Mouse (Mus musculus): ENCODE results near the gene Erf. TPM values are rescaled to one million over a fixed set of nuclear protein-coding genes. Genes with fewer than 3 reads are reported as not detected.

Erf gene
- polyA plus RNA-seq, 1 experiment from 2014 or later = 10.1 TPM

GRCm38 (mm10) chr7:25288011-25288410 lies 37.5 kb upstream of the Erf start:
- Histone ChIP-seq H3K9me3 (peaks cover 12% of the 10 kb centered on the region; the same call in 1 of the 2 replicates), H3K27ac (no peak overlapping the region), H3K4me1 (peaks cover 40% of the 10 kb centered on the region), H3K36me3 (replicated peaks) (peaks cover 88% of the 10 kb centered on the region), H3K4me3 (no peak overlapping the region), H3K27me3 (ENCODE audit: poor library complexity, severe bottlenecking) (no peaks in the 10 kb centered on the region)
- 95% methylated on average over 12 of the region's 12 CpGs for WGBS
- DNase-seq (ENCODE audit: extremely low spot score, low spot score) = no peak

GRCm38 (mm10) chr7:25286989-25287388 lies 36.4 kb upstream of the Erf start:
- Histone ChIP-seq H3K36me3 (replicated peaks) (peaks cover 78% of the 10 kb centered on the region), H3K9me3 (peaks cover 12% of the 10 kb centered on the region; the same call in 1 of the 2 replicates), H3K4me1 (peaks cover 42% of the 10 kb centered on the region), H3K27ac (no peak overlapping the region), H3K27me3 (ENCODE audit: poor library complexity, severe bottlenecking) (no peaks in the 10 kb centered on the region), H3K4me3 (no peak overlapping the region)
- no peak for DNase-seq (ENCODE audit: extremely low spot score, low spot score)
- 83% methylated on average over 8 of the region's 8 CpGs for WGBS

- DNase-seq (ENCODE audit: extremely low spot score, low spot score) = no peak
- Histone ChIP-seq H3K9me3 (peaks cover 12% of the 10 kb centered on the region; the same call in 1 of the 2 replicates), H3K36me3 (replicated peaks) (peaks cover 65% of the 10 kb centered on the region), H3K27me3 (ENCODE audit: poor library complexity, severe bottlenecking) (no peaks in the 10 kb centered on the region), H3K4me1 (peaks cover 47% of the 10 kb centered on the region), H3K4me3 (peak overlapping the region; percentile 90; the same call in 1 of the 2 replicates), H3K27ac (no peak overlapping the region)
- WGBS = 93% methylated on average over 20 of the region's 20 CpGs
Measured at GRCm38 (mm10) chr7:25285511-25286238, 35.1 kb upstream of the Erf start.

DNA sequence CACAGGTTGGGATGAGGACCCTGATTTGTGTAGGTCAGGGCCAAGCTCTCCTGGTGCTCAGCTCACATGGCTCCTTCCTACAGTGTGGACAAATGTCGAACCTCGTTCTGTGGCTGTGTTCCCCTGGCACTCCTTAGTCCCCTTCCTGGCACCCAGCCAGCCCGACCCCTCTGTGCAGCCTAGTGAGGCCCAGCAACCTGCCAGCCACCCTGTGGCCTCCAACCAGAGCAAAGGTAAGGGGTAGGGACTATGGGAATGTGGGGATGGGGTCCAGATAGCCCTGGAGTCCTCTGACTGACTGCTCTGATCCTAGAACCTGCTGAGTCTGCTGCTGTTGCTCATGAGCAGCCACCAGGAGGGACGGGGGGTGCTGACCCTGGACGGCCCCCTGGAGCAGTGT lies 34.2 kb upstream of the Erf start:
- peaks cover 56% of the 10 kb centered on the region for H3K36me3 ChIP-seq (replicated peaks)

GRCm38 (mm10) chr7:25284171-25284570 lies 33.6 kb upstream of the Erf start:
- peaks cover 3% of the 10 kb centered on the region; the same call in 1 of the 2 replicates for H3K9me3 ChIP-seq
- 86% methylated on average over 2 of the region's 2 CpGs for WGBS
- no peak for DNase-seq (ENCODE audit: extremely low spot score, low spot score)
- H3K4me1 ChIP-seq = peaks cover 60% of the 10 kb centered on the region
- H3K27ac ChIP-seq = peak overlapping the region; percentile 98
- no peaks in the 10 kb centered on the region for H3K27me3 ChIP-seq (ENCODE audit: poor library complexity, severe bottlenecking)
- peak overlapping the region; percentile 90 for H3K4me3 ChIP-seq
- H3K36me3 ChIP-seq (replicated peaks) = peaks cover 50% of the 10 kb centered on the region

More for the DNA sequence above, 34.2 kb upstream of the Erf start:
- Histone ChIP-seq H3K27me3 (ENCODE audit: poor library complexity, severe bottlenecking) (no peaks in the 10 kb centered on the region), H3K4me1 (peaks cover 54% of the 10 kb centered on the region), H3K27ac (peak overlapping the region; percentile 49; the same call in 1 of the 2 replicates), H3K4me3 (peak overlapping the region; percentile 90; the same call in 1 of the 2 replicates), H3K9me3 (peaks cover 9% of the 10 kb centered on the region; the same call in 1 of the 2 replicates)
- WGBS = 96% methylated on average over 5 of the region's 5 CpGs
- no peak for DNase-seq (ENCODE audit: extremely low spot score, low spot score)

- H3K4me1 ChIP-seq = peaks cover 65% of the 10 kb centered on the region
- H3K4me3 ChIP-seq = peak overlapping the region; percentile 90
- no peaks in the 10 kb centered on the region for H3K27me3 ChIP-seq (ENCODE audit: poor library complexity, severe bottlenecking)
- H3K36me3 ChIP-seq (replicated peaks) = peaks cover 44% of the 10 kb centered on the region
- H3K27ac ChIP-seq = peak overlapping the region; percentile 98
- no peaks in the 10 kb centered on the region for H3K9me3 ChIP-seq
- WGBS = 22% methylated on average over 5 of the region's 5 CpGs
- DNase-seq (ENCODE audit: extremely low spot score, low spot score) = no peak
Measured at GRCm38 (mm10) chr7:25283637-25284036, 33.1 kb upstream of the Erf start.

DNA sequence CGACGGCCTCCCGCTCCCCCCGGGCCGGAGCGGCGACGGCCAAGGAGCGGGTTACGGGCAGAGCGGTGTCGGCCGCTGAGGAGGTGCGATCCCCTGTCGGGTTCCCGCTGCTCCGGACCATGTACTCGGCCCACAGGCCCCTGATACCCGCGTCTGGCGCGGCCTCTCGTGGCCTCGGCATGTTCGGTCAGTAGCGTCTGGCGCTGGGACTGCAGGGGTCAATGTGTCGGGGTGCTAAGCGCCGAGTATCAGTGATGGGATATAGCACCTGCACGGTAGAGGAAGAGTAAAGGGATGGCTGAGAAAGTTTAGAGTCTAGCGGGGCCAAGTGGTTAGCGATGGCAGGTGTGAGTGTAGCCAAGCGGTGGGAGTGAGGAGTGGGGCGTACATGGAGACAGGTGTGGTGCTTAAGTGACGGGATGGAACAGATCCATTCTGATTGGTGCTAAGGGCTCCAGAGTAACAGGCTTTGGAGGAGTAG lies 32.2 kb upstream of the Erf start:
- Histone ChIP-seq H3K36me3 (replicated peaks) (peaks cover 36% of the 10 kb centered on the region), H3K4me1 (peaks cover 72% of the 10 kb centered on the region), H3K27me3 (ENCODE audit: poor library complexity, severe bottlenecking) (no peaks in the 10 kb centered on the region), H3K9me3 (no peaks in the 10 kb centered on the region), H3K4me3 (peak overlapping the region; percentile 90), H3K27ac (peak overlapping the region; percentile 98)
- under 1% methylated on average over 36 of the region's 36 CpGs for whole genome bisulfite sequencing
- DNase-seq (ENCODE audit: extremely low spot score, low spot score) = peak; percentile 71

GRCm38 (mm10) chr7:25281734-25282601 lies 31.4 kb upstream of the Erf start:
- peaks cover 28% of the 10 kb centered on the region for H3K36me3 ChIP-seq (replicated peaks)
- peak overlapping the region; percentile 90 for H3K4me3 ChIP-seq
- H3K27ac ChIP-seq = peak overlapping the region; percentile 98
- peak; percentile 96 for DNase-seq (ENCODE audit: extremely low spot score, low spot score)
- no peaks in the 10 kb centered on the region for H3K27me3 ChIP-seq (ENCODE audit: poor library complexity, severe bottlenecking)
- no peaks in the 10 kb centered on the region for H3K9me3 ChIP-seq
- under 1% methylated on average over 80 of the region's 108 CpGs for WGBS
- peaks cover 80% of the 10 kb centered on the region for H3K4me1 ChIP-seq

GRCm38 (mm10) chr7:25281166-25281733 lies 30.7 kb upstream of the Erf start:
- no peak for DNase-seq (ENCODE audit: extremely low spot score, low spot score)
- 27% methylated on average over 12 of the region's 12 CpGs for WGBS
- H3K4me3 ChIP-seq = peak overlapping the region; percentile 90
- H3K4me1 ChIP-seq = peaks cover 85% of the 10 kb centered on the region
- H3K27ac ChIP-seq = peak overlapping the region; percentile 98
- H3K27me3 ChIP-seq (ENCODE audit: poor library complexity, severe bottlenecking) = no peaks in the 10 kb centered on the region
- peaks cover 20% of the 10 kb centered on the region for H3K36me3 ChIP-seq (replicated peaks)
- no peaks in the 10 kb centered on the region for H3K9me3 ChIP-seq

DNA sequence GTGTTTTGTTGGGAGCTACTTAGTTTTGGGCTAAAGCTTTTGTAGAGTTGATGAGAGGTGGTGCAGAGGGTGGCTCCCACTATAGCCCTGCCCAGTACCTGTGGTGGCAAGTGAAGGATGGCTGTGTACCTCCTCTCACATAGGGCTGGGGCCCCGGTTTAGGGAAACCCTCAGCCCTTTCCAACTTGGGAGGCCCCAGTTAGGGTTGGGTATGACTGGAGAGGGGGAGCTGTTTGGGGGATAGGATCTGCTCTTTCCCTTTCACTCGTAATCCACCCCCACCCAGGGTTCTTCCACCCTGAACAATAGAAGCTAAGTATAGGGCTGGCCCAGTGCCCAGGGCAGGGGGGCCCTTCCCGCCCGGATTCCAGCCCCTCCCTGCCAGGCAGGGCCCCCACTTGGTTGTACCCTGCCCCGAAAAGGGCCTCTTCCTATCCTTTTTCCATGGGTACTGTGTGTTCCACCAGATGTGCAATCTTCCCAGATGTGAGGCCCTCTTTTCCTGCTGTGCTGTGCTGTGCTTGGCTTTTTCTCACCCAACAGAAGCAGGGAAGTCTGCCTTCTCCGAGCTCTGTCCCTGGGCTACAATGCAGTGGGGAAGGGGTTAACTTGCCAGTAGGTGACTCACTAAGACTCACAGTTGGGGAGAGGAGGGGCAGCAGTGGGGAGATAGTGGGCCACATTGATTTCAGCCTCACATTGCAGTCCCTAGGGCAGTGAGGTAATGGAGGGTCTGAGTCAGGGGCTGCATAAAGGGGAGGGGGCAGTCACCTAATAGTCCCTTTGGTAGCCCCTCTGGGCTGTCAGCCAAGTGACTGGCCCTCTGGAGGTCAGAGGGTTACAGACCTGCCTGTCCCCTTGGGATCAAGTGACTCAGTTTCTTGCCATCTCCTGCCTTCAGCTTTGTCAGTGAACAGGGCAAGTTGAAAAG lies 29.6 kb upstream of the Erf start:
- Histone ChIP-seq H3K4me1 (peaks cover 89% of the 10 kb centered on the region), H3K36me3 (replicated peaks) (peaks cover 9% of the 10 kb centered on the region), H3K4me3 (peak overlapping the region; percentile 90), H3K27ac (peak overlapping the region; percentile 98), H3K27me3 (ENCODE audit: poor library complexity, severe bottlenecking) (no peaks in the 10 kb centered on the region), H3K9me3 (no peaks in the 10 kb centered on the region)
- peak; percentile 44 for DNase-seq (ENCODE audit: extremely low spot score, low spot score)
- 2% methylated on average over 6 of the region's 6 CpGs for WGBS

DNA sequence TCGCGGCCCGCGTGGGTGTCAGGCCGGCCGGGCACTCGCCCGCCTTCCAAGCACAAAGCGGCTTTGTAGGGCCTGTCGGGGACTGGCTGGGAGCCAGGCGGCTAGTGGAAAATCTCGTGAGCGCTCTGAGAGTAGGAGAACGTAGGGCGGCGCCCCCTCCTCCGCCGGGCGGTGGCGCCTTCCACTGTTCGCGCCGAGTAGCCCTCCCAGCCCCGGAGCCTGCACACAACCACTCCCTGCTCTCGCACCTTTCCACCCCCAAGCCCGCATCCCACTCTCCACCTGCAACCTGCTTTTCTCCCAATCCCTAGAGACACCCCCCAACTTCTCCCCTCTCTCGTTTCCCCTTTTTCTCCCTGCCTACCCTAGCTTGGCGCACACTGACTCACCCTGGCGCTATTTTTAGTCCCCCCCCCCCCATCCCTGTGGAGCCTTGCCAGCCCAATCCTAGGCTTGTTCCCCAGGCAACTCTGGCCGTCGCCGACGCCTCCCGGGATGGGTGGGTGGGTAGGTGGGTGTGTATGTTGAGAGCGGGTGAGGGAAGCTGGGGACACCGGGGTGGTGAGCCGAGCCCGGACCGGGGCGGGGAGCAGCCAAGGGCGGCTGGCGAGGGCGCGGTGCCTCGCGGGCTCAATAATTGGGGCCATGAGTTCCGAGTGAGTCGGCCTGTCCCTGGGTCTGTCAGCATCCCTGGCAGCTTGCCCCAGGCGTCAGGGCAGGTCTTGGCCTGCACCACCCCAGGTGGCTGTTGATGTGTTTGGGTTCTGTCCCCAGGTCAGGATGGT lies 28.7 kb upstream of the Erf start:
- Histone ChIP-seq H3K4me3 (peak overlapping the region; percentile 90), H3K27ac (peak overlapping the region; percentile 98), H3K9me3 (no peaks in the 10 kb centered on the region), H3K36me3 (replicated peaks) (peaks cover under 1% of the 10 kb centered on the region; the same call in 1 of the 2 replicates), H3K27me3 (ENCODE audit: poor library complexity, severe bottlenecking) (no peaks in the 10 kb centered on the region), H3K4me1 (peaks cover 87% of the 10 kb centered on the region)
- DNase-seq (ENCODE audit: extremely low spot score, low spot score) = peak; percentile 84
- WGBS = under 1% methylated on average over 45 of the region's 49 CpGs
